Mouse (Mus musculus) B cell, adult 67 days (primary cell): ENCODE results near the gene Chmp3. TPM values are rescaled to one million over a fixed set of nuclear protein-coding genes. Genes with fewer than 3 reads are reported as not detected.

Experiments
- total RNA-seq, 2 experiments: library from RNA; stranded (reverse); gene quantifications; 4 replicates each; pipeline ENCODE4 v1.2.4; 2023

Chmp3 gene
- total RNA-seq, result 10 to 100 TPM; 63.2 to 65.1 TPM

DNA sequence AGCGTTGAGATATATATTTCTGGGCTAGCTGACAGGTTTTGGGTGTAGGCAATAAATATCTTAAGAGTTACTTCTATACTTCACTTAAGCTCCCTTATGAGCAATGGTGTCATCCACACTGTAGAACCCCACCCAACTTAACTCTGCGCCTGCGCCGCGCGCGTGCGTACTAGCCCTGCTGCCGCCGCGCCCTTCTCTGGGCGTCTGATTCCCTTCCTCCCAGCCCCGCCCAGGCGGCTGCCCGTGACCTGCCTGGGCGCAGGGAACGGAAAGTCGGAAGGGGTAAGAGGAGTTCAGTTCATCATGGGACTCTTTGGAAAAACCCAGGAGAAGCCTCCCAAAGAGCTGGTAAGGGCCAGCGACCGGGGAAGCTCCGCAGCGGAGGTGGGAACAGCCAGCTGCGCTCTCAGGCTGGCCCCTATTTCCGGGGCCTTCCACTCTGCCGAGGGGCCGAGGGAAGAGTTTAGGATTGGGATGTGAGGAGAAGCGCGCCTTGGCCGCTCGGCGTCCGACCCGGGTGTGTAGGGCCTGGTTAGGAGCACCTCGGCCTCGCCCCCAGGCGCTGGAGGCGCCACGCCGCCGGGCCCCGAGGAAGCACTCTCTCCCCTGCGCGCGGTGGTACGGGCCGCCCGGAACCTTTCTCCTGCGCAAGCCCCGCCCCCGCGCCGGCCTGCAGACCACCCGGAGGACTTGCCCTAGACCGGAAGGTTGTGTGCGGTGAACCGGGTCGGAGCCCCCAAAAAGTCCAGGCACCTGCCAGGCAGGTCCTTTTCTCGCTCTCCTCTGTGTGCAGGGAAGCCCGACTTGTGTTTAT, at the start of gene Chmp3:
Gene Chmp3, plus strand, starts transcription at position 112 of the 814 bp plus-strand sequence.

Other genes with a start within 250 kb of the Chmp3 start
- gene Smyd1, start 221.6 kb upstream of the Chmp3 start, total RNA-seq, result not detected
- 1 to 10 TPM in 1 of 2 experiments, not detected in 1; 1.5 TPM for gene Cd8b1, start 221.0 kb upstream of the Chmp3 start, total RNA-seq
- 1 to 10 TPM in 1 of 2 experiments, under 1 TPM in 1; 0.18 to 1.5 TPM for gene Cd8a, start 170.4 kb upstream of the Chmp3 start, total RNA-seq
- 10 to 100 TPM; 59.6 to 63.7 TPM for gene Rmnd5a, start 103.2 kb upstream of the Chmp3 start, total RNA-seq
- 10 to 100 TPM; 27.0 to 28.6 TPM for gene Rnf103, start 49.9 kb upstream of the Chmp3 start, total RNA-seq
- 100 to 1,000 TPM; 102 to 133 TPM for gene Kdm3a, start 89.2 kb downstream of the Chmp3 start, total RNA-seq
- not detected for gene Reep1, start 163.8 kb downstream of the Chmp3 start, total RNA-seq